Comparison of ENCODE assay signal across 10 mouse cellular contexts in genomic region chr2:166446536-166446935, GRCm38 (mm10).
DNase-seq lines count a peak whose midpoint lies in the region; ATAC-seq and TF ChIP-seq lines count a peak whose summit lies in the region.
"Had no signal": no experiment of that assay in that cellular context is flagged by ENCODE, and none has a peak within 500 bp of the region (broad histone marks: within the 10 kb centered on the region; RNA-seq: fewer than 3 reads in every experiment).

No protein-coding gene starts in this region.

- 0 out of 2 replicates have a peak overlapping the region, but pooled peaks have one; percentile 24 for H3K27ac ChIP-seq in hindbrain, embryonic 11.5 days (ENCODE audit: low read depth, low read length)
- H3K27ac ChIP-seq in hindbrain, postnatal 0 days: no peak overlapping the region
- 0 out of 2 replicates have a peak overlapping the region, but pooled peaks have one; percentile 11 for H3K27ac ChIP-seq in stomach, embryonic 15.5 days
- no peak overlapping the region for H3K27ac ChIP-seq in stomach, postnatal 0 days (replicated peaks)
- peak overlapping the region; percentile 63 for H3K27ac ChIP-seq in liver, postnatal 0 days (ENCODE audit: low read depth)
- H3K27ac ChIP-seq in layer of hippocampus, adult 2 months: no peak overlapping the region

- no peaks in the 10 kb centered on the region for H3K36me3 ChIP-seq in hindbrain, embryonic 11.5 days (ENCODE audit: control insufficient read depth, insufficient read depth, low read length)
- H3K36me3 ChIP-seq in hindbrain, postnatal 0 days (ENCODE audit: insufficient read depth, low read length): no peaks in the 10 kb centered on the region
- no peaks in the 10 kb centered on the region for H3K36me3 ChIP-seq in stomach, embryonic 15.5 days
- no peaks in the 10 kb centered on the region for H3K36me3 ChIP-seq in stomach, postnatal 0 days (ENCODE audit: control insufficient read depth, insufficient read depth, low read length)
- no peaks in the 10 kb centered on the region for H3K36me3 ChIP-seq in liver, postnatal 0 days (replicated peaks; ENCODE audit: insufficient read depth, low read length)
- H3K36me3 ChIP-seq: neural tube, embryonic 13.5 days had no signal

- H3K4me3 ChIP-seq in hindbrain, embryonic 11.5 days (ENCODE audit: low read depth, low read length): no peak overlapping the region
- no peak overlapping the region for H3K4me3 ChIP-seq in hindbrain, postnatal 0 days (ENCODE audit: low read length)
- no peak overlapping the region for H3K4me3 ChIP-seq in stomach, embryonic 15.5 days (replicated peaks)
- no peak overlapping the region for H3K4me3 ChIP-seq in stomach, postnatal 0 days (ENCODE audit: low read depth, low read length)
- no peak overlapping the region for H3K4me3 ChIP-seq in liver, postnatal 0 days (ENCODE audit: low read depth, low read length)
- H3K4me3 ChIP-seq in layer of hippocampus, adult 2 months: no peak overlapping the region
- H3K4me3 ChIP-seq: neural tube, embryonic 13.5 days had no signal

- no peak overlapping the region for H3K9ac ChIP-seq in hindbrain, embryonic 11.5 days (ENCODE audit: low read depth, low read length)
- no peak overlapping the region for H3K9ac ChIP-seq in hindbrain, postnatal 0 days (replicated peaks; ENCODE audit: low read length)
- H3K9ac ChIP-seq in stomach, embryonic 15.5 days: no peak overlapping the region
- no peak overlapping the region for H3K9ac ChIP-seq in stomach, postnatal 0 days (ENCODE audit: low read length)
- no peak overlapping the region for H3K9ac ChIP-seq in liver, postnatal 0 days (replicated peaks)
- H3K9ac ChIP-seq: neural tube, embryonic 13.5 days had no signal

- ATAC-seq in hindbrain, embryonic 11.5 days (ENCODE audit: low FRiP score): no peak
- no peak for ATAC-seq in hindbrain, postnatal 0 days
- no peak; the same call in 1 of the 2 replicates for ATAC-seq in stomach, embryonic 15.5 days (ENCODE audit: insufficient read depth, low FRiP score, low read depth)
- ATAC-seq in stomach, postnatal 0 days (ENCODE audit: low FRiP score, low TSS enrichment): no peak
- peak; percentile 77 for ATAC-seq in liver, postnatal 0 days

- no peak for TF ChIP-seq CTCF in hindbrain, postnatal 0 days (IDR thresholded peaks at IDR 0.05; ENCODE audit: low read depth)
- TF ChIP-seq CTCF in stomach, postnatal 0 days (IDR thresholded peaks at IDR 0.05; ENCODE audit: low read depth): no peak
- no peak for TF ChIP-seq CTCF in liver, postnatal 0 days (IDR thresholded peaks at IDR 0.05; ENCODE audit: low read depth)
- no peak for TF ChIP-seq CTCF in layer of hippocampus, adult 2 months (conservative IDR thresholded peaks at IDR 0.05)

- no peaks in the 10 kb centered on the region for H3K9me3 ChIP-seq in hindbrain, embryonic 11.5 days (ENCODE audit: control insufficient read depth, low read length)
- H3K9me3 ChIP-seq in hindbrain, postnatal 0 days (ENCODE audit: low read length): no peaks in the 10 kb centered on the region
- no peaks in the 10 kb centered on the region for H3K9me3 ChIP-seq in stomach, embryonic 15.5 days
- H3K9me3 ChIP-seq in stomach, postnatal 0 days (ENCODE audit: control insufficient read depth, low read length): no peaks in the 10 kb centered on the region
- no peaks in the 10 kb centered on the region for H3K9me3 ChIP-seq in liver, postnatal 0 days (ENCODE audit: low read length)
- H3K9me3 ChIP-seq: neural tube, embryonic 13.5 days had no signal

- WGBS in hindbrain, embryonic 11.5 days: 86% methylated on average over 3 of the region's 3 CpGs
- 91% methylated on average over 3 of the region's 3 CpGs for WGBS in hindbrain, postnatal 0 days
- 74% methylated on average over 3 of the region's 3 CpGs for WGBS in stomach, embryonic 15.5 days
- 79% methylated on average over 3 of the region's 3 CpGs for WGBS in stomach, postnatal 0 days
- 39% methylated on average over 3 of the region's 3 CpGs for WGBS in liver, postnatal 0 days (ENCODE audit: insufficient replicate concordance)

- no peak overlapping the region for H3K4me2 ChIP-seq in hindbrain, embryonic 11.5 days (replicated peaks; ENCODE audit: low read depth, low read length)
- H3K4me2 ChIP-seq in hindbrain, postnatal 0 days (ENCODE audit: low read depth, low read length): no peak overlapping the region
- H3K4me2 ChIP-seq in stomach, embryonic 15.5 days: no peak overlapping the region
- no peak overlapping the region for H3K4me2 ChIP-seq in stomach, postnatal 0 days (replicated peaks; ENCODE audit: low read depth)
- H3K4me2 ChIP-seq in liver, postnatal 0 days (ENCODE audit: low read depth, low read length): peak overlapping the region; percentile 13; the same call in 1 of the 2 replicates
- H3K4me2 ChIP-seq: neural tube, embryonic 13.5 days had no signal

- no peak for DNase-seq in hindbrain, embryonic 11.5 days (ENCODE audit: low spot score)
- DNase-seq in hindbrain, postnatal 0 days (ENCODE audit: low spot score): no peak
- DNase-seq in stomach, postnatal 0 days (ENCODE audit: low spot score): no peak
- no peak for DNase-seq in liver, postnatal 0 days
- DNase-seq in ovary, adult 18-20 months (ENCODE audit: low spot score): no peak
- DNase-seq in layer of hippocampus, adult 2 months (ENCODE audit: low spot score in 2 of 2): no peak
- no peak for DNase-seq in retina, postnatal 1 day
- DNase-seq: left cerebral cortex, postnatal 4 days had no signal

- H3K4me1 ChIP-seq in hindbrain, embryonic 11.5 days (replicated peaks; ENCODE audit: control insufficient read depth, insufficient read depth, low read length): 0 out of 2 replicates have a peak, but pooled peaks cover 3% of the 10 kb centered on the region
- peaks cover 8% of the 10 kb centered on the region for H3K4me1 ChIP-seq in hindbrain, postnatal 0 days (ENCODE audit: insufficient read depth, low read length)
- peaks cover 21% of the 10 kb centered on the region for H3K4me1 ChIP-seq in stomach, embryonic 15.5 days
- no peaks in the 10 kb centered on the region for H3K4me1 ChIP-seq in stomach, postnatal 0 days (replicated peaks; ENCODE audit: control insufficient read depth, insufficient read depth)
- peaks cover 19% of the 10 kb centered on the region for H3K4me1 ChIP-seq in liver, postnatal 0 days (ENCODE audit: insufficient read depth)

- no peaks in the 10 kb centered on the region for H3K27me3 ChIP-seq in hindbrain, embryonic 11.5 days (ENCODE audit: control insufficient read depth, insufficient read depth, low read length)
- H3K27me3 ChIP-seq in hindbrain, postnatal 0 days (ENCODE audit: insufficient read depth, low read length): no peaks in the 10 kb centered on the region
- no peaks in the 10 kb centered on the region for H3K27me3 ChIP-seq in stomach, embryonic 15.5 days (replicated peaks)
- no peaks in the 10 kb centered on the region for H3K27me3 ChIP-seq in stomach, postnatal 0 days (ENCODE audit: control insufficient read depth, insufficient read depth, low read length)
- no peaks in the 10 kb centered on the region for H3K27me3 ChIP-seq in liver, postnatal 0 days (ENCODE audit: insufficient read depth, low read length)

- no peak for TF ChIP-seq EP300 in stomach, postnatal 0 days (optimal IDR thresholded peaks at IDR 0.05)
- TF ChIP-seq EP300 in liver, postnatal 0 days (IDR thresholded peaks at IDR 0.05; ENCODE audit: low read depth): peak; percentile 26; the same call in 1 of the 2 replicates

Comparison
In these comparisons a context has a peak if more than half of its experiments do, and no peak if none do; other contexts are left out.
1. H3K27ac ChIP-seq: peak in hindbrain, embryonic 11.5 days (single experiment), stomach, embryonic 15.5 days (single experiment) and liver, postnatal 0 days (single experiment); none in hindbrain, postnatal 0 days (single experiment), stomach, postnatal 0 days (single experiment) and layer of hippocampus, adult 2 months (single experiment).